Mouse (Mus musculus) mature B cell (primary cell): ENCODE results near the gene Ripor2.
"Not testable (repeated sequence)": the region's sequence is repeated elsewhere in the genome, so short reads cannot be mapped to it uniquely, and the experiment has no call there.

Experiments used
- in situ Hi-C: fragments of 300-500 bp; cut with MboI; formaldehyde crosslinking; loops from 2 replicates; pipeline ENCODE4 v1.14.3; 2019

Gene Ripor2

DNA sequence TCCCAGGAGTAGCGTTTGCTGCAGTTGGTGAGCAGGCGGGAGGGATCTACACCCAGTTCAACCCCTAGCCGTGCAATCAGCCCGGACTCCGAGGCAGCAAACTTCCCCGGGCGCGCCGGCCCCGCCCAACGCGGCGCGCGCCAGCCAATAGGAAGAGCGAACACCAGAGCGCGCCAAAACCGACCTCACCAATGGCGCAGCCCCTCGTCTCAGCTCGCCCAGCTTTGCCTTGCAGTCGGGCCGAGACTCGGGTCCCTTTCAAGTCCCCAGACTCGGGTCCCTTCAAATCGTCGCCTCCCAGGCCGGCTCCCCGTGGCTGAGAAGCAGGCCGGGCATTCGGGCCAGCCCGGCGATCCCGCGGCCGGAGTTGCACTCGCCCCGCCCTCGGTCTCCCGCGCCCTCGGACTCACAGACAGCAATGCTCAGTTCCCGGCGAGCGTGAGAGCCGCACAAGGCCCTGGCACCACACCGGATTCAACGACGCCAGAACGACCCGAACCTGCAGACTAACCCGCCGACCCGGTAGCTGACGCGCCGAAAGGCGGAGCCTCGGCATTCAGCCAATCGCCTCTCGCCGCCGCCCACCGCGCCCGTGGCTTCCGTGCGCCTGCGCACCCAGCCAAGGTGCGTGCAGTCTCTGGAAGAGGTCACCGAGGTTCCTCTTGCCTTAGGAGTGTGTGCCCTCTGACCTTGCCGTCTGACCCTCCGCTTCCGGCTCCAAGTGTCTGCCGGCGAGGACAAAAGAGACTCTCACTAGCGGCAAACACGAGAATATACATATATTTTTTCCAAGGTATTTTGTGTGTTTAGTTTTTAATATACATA is 179.6 kb downstream of the Ripor2 start, which contains the start of gene Gmnn:
TSS of gene Gmnn (minus strand) at position 521 of the 825 bp plus-strand sequence.
- in situ Hi-C loops = no loop called here

DNA sequence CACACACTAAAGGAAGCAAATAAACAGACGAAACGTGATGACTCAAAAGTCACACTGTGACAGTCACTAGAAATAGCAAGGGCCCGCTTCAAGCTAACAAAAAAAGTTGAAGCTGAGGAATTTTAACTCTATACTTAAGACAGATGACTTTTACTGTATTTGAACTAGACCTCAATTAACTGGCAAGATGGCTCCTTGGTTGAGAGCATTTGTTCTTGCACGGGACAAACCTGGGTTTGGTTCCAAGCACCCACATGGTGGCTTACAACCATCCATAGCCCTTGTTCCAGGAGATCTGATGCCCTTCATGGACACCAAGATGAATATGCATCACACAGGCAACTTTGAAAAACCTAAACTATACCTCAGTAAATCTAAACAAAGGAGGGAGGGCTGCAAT is 180.3 kb downstream of the Ripor2 start:
- in situ Hi-C loops = no loop called here

DNA sequence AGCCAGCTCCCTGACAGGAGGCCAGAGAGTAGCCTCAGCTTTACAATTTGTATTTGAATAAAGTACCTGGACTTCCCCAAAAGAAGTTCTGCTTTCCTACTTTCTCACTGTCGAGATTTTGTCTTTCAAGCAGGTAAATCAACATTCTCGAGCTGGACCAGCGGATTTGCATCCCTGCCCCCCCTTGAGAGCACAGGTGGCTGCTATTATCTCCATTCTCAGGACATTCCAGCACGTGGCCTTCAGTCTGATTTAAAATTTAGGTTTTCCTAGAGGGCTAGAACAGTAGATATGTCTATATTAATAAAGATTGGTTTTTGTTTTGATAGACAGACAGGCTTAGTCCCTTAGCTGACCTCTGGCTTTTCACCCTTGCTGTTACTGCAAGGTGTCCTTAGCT is 185.8 kb downstream of the Ripor2 start:
- in situ Hi-C loops = not testable (repeated sequence)

DNA sequence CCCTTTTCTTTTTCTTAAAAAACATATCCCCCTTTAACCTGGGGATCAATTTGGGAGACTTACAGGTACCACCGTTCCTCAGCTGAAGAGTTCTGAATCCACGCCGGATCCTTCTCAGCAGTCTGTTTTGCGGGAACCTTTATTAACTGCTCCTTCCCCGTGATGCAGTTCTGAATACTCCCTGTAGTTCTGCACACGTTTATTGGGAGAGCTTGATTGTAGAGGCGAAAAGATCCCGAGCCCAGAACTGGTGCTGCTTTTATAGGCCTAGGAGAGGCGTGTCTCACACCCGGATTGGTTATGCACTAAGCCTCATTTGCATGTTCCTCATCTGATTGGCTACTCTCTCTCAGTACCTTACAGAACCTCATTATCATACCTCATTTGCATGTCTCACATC is 189.5 kb downstream of the Ripor2 start:
- in situ Hi-C loops = not testable (repeated sequence)

DNA sequence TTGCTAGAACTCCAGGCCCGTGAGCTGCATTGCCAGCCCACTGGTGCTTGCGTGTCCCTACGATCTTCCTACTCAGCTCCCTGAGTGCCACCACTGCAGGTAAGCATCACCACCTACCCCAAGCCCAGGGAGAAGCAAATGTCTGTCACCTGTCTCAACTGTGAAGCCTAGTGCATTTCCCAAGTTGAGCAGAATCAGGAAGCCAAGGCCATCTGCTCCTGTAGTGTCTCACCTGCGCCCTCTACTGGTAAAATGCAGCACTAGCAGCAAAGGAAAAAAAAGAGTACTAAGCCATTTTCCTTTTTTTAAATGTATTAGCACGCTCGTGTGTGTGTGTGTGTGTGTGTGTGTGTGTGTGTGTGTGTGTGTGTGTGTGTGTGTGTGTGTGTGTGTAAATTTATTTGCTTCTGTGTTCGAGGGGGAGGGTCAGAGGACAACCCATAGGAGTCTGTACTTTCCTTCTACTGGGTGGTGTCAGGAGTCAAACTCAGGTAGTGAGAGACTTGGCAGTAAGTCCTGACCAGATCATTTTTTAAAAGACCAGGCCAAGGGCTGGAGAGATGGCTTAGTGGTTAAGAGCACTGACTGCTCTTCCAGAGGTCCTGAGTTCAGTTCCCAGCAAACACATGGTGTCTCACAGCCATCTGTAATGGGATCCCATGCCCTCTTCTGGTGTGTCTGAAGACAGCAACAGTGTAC is 194.3 kb downstream of the Ripor2 start:
- in situ Hi-C loops = no loop called here

DNA sequence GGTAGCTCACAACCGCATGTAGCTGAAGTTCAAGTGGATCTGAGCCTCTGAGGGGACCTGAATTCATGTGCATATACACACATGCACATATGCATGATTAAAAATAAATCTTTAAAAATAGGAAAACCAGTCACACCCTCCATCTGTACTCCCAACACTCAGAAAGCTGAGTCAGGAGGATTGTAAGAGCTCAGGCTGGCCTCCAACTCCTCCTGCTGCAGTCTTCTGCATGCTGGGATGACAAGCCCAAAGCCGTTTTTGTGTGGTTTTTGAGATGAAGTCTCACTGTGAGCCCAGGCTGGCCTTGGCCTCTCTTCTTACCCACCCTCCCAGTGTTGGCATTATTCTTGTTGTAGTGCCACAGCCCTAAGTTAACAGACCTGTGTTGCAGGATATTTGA is 196.0 kb downstream of the Ripor2 start:
- in situ Hi-C loops = no loop called here

DNA sequence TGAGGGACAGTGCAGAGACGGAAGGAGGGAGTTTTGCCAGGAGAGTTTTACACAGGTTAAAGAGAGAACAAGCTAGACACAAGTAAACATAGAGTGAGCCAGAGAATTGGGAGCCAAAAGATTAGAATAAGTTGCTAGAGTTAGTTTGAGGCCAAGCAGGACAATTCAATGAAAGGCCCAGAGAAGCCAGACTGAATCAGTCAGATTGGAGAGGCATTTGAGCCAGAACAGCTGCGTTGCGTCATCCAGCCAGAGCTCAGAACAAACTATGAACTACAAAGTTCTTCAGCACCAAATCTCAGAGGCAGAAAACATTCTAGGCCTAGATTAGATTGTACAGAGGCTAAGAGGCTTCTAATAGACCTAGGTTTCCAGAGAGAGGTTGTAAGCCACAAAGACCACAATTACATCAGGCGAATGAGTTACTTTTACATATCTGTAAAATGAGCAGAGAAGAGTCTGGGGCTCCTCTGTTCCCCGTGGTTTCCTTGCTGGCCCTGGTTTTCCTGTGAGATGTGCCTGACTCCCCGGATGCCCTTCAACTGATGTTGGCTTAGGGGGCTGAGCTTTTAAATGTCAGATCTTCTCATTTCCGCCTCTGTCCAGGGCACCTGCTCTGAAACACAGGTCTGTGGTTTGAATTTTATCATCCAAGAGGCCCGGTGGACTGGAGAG is 196.9 kb downstream of the Ripor2 start:
- in situ Hi-C loops = no loop called here

DNA sequence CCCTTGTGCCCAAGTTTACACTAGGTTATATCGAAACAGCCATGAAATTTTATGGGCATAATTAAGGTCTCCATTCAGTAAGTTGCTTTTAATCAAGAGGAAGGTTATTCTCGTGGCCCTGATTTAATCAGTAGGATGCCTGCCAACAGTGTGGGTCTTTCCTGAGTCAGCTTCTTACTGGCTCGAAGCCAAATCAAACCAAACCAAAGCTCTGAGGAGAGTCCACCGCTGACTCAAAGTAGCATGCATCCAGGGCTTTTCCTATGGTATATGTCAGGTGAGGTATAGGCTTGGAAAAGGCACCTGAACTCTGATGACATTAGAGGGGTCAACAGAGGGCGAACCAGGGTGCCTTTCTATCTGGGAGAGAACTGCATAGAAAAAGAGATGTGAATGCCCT is 199.9 kb downstream of the Ripor2 start:
- in situ Hi-C loops = no loop called here
